Mouse (Mus musculus): ENCODE results near the gene Gm44503. TPM values are rescaled to one million over a fixed set of nuclear protein-coding genes. Genes with fewer than 3 reads are reported as not detected.

Gm44503 gene
- total RNA-seq (2023) = not detected

DNA sequence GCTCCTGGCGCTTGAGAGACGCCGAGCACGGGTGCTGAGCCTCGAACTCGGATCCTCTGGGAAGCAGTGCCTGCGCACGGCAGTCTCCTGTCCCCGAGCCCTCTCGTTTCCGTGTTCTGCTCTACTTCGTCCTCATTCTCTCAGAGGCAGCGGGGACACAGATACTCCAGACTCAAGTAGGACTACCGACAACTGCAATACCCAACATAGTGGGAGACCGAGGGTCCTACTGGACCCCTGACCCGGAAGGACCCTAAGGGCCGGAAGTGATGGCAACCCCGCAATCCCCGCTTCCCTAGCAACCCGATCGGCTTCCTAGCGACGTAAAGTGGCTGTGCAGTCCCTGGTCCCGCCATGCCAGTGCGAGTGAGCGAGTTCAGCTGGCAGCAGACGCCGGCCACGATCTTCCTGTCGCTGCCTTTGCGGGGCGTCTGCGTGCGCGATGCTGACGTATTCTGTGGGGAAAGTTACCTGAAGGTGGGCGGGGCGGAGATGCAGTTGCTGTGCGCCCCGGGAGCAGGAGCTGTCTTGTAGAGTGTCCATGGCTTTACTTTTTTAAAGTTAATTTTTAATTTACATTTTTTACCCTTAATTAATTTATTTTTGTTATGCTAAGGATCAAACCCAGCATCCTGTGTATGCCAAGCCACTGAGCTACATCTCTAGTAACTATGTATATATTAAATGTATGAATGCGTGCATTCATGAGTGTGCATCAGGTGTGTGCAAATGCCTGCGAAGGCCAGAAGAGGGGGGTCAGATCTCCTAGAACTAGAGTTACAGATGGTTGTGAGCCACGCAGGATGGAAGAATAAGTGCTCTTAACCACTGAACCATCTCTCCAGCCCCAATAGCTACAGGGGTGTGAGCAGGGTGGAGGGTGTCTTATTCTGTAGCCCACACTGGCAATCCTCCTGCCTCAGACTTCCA lies at the start of gene Gm44503, which contains the start of gene Dyx1c1:
Gm44503 (plus strand) TSS at position 332 of the 930 bp plus-strand sequence.
Dyx1c1 (plus strand) TSS at position 265 of the 930 bp plus-strand sequence.

DNA sequence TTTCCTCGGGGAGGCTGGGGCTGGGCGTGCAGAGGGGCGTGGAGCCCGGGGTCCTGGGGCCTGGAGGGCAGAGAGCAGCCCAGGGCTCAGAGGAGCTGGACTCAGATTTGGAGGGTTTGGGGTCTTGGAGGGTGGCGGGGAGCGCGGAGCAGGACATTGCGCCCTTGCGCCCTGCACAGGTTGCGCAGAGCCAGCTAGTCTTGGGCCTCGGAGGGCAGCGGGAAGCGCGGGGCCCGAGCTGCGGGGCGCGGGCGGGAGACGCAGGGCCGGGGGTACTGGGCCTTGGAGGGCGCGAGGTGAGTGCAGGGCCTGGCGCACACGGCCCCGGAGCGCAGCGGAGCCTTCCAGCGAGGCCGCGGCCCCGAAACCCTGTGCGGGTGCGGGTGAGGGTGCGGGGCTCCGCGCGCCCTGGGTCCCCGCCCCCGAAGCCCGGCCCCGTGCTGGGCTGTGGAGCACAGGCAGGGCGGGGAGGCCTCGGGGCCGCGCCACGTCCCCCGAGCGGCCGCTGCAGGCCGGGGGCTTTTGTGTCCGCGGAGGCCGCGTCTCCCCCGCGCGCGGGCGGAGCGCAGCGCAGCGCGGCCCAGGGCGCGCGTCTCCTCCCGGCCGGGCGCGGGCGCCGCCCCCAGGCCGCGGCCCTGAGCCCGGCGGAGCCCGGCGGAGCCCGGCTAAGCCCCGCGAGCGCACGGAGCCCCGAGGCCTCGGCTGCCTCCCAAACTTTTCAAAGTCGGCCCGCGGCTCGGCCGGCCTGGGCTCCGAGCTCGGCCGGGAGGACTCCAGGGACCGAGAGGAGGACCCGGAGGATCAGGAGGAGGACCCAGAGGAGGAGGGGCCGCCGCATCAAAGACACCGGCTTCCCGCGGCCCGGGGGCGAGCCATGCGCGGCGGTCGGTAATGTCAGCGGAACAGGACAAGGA lies 33.4 kb upstream of the Gm44503 start, which contains the start of gene Pygo1:
Pygo1 (plus strand) TSS at position 625 of the 914 bp plus-strand sequence.

GRCm38 (mm10) chr9:72985250-72986220 lies 26.9 kb downstream of the Gm44503 start, which contains the start of the genes Ccpg1os and Ccpg1:
Gene Ccpg1os (minus strand): TSS chr9:72985382.
Gene Ccpg1 (plus strand): TSS chr9:72985429.

GRCm38 (mm10) chr9:73040080-73040479 lies 81.4 kb downstream of the Gm44503 start, which contains the start of gene Pigb:
Gene Pigb (minus strand): TSS chr9:73040378.

DNA sequence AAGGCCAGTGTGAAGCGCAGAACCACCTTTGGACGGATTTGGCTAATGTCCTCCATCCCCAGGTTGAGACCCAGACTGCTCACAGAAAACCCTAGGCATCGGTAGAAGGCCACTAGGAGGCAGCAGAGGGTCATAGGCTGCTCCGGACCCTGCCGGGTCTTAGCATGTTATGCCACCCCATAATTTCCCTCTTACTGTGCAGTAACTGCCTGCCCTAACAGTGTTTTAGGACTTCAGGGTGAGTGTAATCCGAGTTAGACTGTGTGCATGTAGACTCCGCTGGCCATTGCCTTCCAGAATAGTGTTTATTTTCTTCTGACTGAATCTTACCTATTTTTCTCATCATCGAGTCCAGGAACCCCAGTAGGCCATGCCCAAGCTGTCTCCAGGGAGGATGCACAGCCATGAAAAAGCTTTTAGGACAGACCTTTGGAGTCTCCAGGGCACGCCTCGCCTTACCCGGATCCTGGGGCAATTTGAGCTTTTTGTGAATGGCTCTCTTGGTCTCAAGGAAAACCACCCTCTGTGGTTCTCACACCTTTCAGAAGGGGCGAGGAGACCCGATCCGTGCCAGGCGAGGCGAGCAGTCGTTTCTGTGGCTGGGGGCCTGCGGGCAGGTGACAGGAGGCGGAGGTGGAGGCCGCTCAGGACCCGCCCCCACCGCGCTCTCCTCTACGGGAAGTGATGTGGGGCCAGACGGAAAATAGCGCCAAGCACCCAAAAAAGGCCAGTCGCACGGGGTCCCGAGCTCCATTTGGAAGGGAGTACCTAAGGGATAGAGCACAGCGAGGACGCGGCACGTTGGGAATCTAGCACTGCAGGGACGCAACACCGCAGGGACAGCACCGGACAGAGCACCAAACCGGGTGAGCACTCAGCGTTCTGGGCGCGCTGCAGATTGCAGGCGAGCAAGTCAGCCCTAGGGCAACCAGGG lies 85.8 kb downstream of the Gm44503 start, which contains the start of gene Rab27a:
Rab27a (plus strand) TSS at position 709 of the 934 bp plus-strand sequence.

Other genes with a start within 250 kb of the Gm44503 start
- under 1 TPM; 0.35 to 0.68 TPM for gene Prtg, start 152.0 kb upstream of the Gm44503 start, total RNA-seq (2023)
- not detected for gene Pygo1, start 33.2 kb upstream of the Gm44503 start, total RNA-seq (2023)
- under 1 TPM in 1 of 2 experiments, not detected in 1; 0.44 TPM for gene Dyx1c1, start 67 bp upstream of the Gm44503 start, total RNA-seq (2023)
- 1 to 10 TPM; 3.9 to 4.3 TPM for gene Ccpg1os, start 26.5 kb downstream of the Gm44503 start, total RNA-seq (2023)
- 10 to 100 TPM; 44.8 to 50.0 TPM for gene Ccpg1, start 26.6 kb downstream of the Gm44503 start, total RNA-seq (2023)
- gene Pigb, start 81.5 kb downstream of the Gm44503 start, total RNA-seq (2023) = 10 to 100 TPM; 12.7 to 21.8 TPM
- gene Rab27a, start 86.0 kb downstream of the Gm44503 start, total RNA-seq (2023) = 10 to 100 TPM; 14.1 to 15.2 TPM
- gene Khdc3, start 143.0 kb downstream of the Gm44503 start, total RNA-seq (2023) = 1 to 10 TPM; 1.6 to 1.7 TPM
- gene Gm20509, start 143.6 kb downstream of the Gm44503 start, total RNA-seq (2023) = not detected
- 10 to 100 TPM; 67.1 to 67.8 TPM for gene Rsl24d1, start 154.6 kb downstream of the Gm44503 start, total RNA-seq (2023)